Mouse (Mus musculus): ENCODE measurements around the gene Rcbtb1. TPM values are rescaled to one million over a fixed set of nuclear protein-coding genes. Genes with fewer than 3 reads are reported as not detected.

Gene Rcbtb1
- total RNA-seq (2021), result 10 to 100 TPM; 10.2 to 10.9 TPM
- polyA plus RNA-seq (2012; rRNA removed), result 5.5 and 12.8 TPM in 2 replicates
- long read RNA-seq, transcript Rcbtb1-202 (12 exons, 3,903 nt), result major isoform, 7 of 13 reads
- long read RNA-seq, partial matches to known transcripts, result 0 of 13 reads
- long read RNA-seq, other reads (novel, unspliced or antisense), result 6 of 13 reads

- Histone ChIP-seq H3K9ac (ENCODE audit: low read depth, low read length) (peak within 1 kb of the TSS; percentile 94), H3K27me3 (ENCODE audit: control insufficient read depth, insufficient read depth, low read length) (no peaks in the 10 kb centered on the region), H3K4me1 (ENCODE audit: control insufficient read depth, insufficient read depth, low read length) (peaks cover 1% of the 10 kb centered on the region), H3K27ac (peak within 1 kb of the TSS; percentile 96), H3K4me3 (peak within 1 kb of the TSS; percentile 100), H3K79me2 (replicated peaks; ENCODE audit: control insufficient read depth, insufficient read depth, low read length) (no peaks in the 10 kb centered on the region), H3K36me3 (ENCODE audit: control insufficient read depth, insufficient read depth, low read length) (peaks cover 4% of the 10 kb centered on the region)
- WGBS, result under 1% methylated on average over 96 of the region's 96 CpGs
- TF ChIP-seq EP300 (IDR thresholded peaks at IDR 0.05; ENCODE audit: insufficient read depth, low read depth, low read length) (0 out of 2 replicates have a peak, but pooled peaks have one; percentile 26), CTCF (IDR thresholded peaks at IDR 0.05) (peak; percentile 79), POLR2A (IDR thresholded peaks at IDR 0.05; ENCODE audit: insufficient read depth, low read depth, low read length) (peak; percentile 27; the same call in 1 of the 2 replicates)
- peak; percentile 95 to 97 for DNase-seq
- intact Hi-C loops (cut with DNase I), result loop anchor here (1.0 to 10.0 kb wide), 2 partner anchors 234 to 397 kb away; no protein-coding TSS in a partner anchor
These were observed at the start of gene Rcbtb1 for GRCm38 (mm10) chr14:59200711-59201603. TSS of gene Rcbtb1 (plus strand) at chr14:59201209.

DNA sequence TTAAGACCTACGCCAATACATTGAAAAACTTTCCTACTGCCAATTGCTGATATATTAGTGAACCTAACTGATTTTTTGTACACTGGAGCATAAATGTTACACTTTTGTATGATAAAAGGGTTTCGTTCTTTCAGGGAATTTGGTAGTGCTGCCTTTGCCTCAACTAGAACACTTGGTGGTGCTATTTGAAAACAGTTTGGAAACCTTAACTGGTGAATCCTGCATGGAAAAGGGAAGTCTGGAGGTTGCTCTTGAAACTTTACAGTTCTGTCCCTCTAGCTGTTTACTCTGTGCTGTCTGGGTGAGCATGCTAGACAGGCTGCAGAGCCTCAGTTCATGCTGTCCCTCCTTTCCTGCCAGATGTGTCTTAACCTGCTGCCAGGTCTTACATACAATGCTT lies 45.4 kb upstream of the Rcbtb1 start:
- TF ChIP-seq POLR2A (IDR thresholded peaks at IDR 0.05; ENCODE audit: insufficient read depth, low read depth, low read length) (no peak), CTCF (IDR thresholded peaks at IDR 0.05) (peak; percentile 61), EP300 (IDR thresholded peaks at IDR 0.05; ENCODE audit: insufficient read depth, low read depth, low read length) (no peak)
- Histone ChIP-seq H3K4me3 (no peak overlapping the region), H3K27ac (no peak overlapping the region), H3K27me3 (ENCODE audit: control insufficient read depth, insufficient read depth, low read length) (no peaks in the 10 kb centered on the region), H3K9ac (ENCODE audit: low read depth, low read length) (no peak overlapping the region), H3K36me3 (ENCODE audit: control insufficient read depth, insufficient read depth, low read length) (no peaks in the 10 kb centered on the region), H3K79me2 (replicated peaks; ENCODE audit: control insufficient read depth, insufficient read depth, low read length) (no peaks in the 10 kb centered on the region), H3K4me1 (ENCODE audit: control insufficient read depth, insufficient read depth, low read length) (no peaks in the 10 kb centered on the region)
- intact Hi-C loops (cut with DNase I), result loop anchor here (5.0 kb wide), 1 partner anchor 402 kb away; no protein-coding TSS in a partner anchor
- WGBS, result 63% methylated on average over 2 of the region's 2 CpGs
- DNase-seq, result no peak

DNA sequence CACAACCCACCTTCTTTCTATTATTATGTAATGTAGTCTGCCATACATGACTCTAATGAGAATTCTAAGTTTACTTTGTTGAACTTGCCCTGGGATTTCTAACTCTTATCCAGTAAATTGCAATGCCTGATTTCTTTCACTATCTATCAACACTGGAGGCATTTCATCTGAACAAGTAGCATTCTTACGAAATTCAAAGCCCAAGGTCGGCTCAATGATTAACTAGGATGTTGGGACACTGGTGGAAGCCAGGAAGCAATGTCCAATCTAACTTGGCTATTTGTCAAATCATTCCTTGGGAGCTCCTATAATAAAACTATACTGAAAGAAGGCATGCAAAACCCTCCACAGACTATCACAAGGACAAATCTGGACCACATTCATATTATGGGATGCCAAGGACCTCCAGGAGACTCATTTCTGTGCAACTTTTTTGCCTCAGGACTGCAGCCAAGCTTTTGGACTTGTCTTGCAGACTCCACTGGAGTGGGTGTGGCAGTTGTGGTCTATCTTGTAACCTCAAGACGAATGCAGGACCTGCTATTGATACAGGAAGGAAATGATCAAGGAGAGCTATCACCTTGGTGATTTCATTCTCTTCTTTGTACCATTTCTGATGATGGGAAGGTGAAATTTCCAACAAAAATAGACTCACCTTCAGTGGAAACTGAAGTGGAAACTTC lies 43.9 kb upstream of the Rcbtb1 start:
- no peak for DNase-seq
- 45% methylated on average over 3 of the region's 3 CpGs for WGBS
- intact Hi-C loops (cut with DNase I), result loop anchor here (5.0 kb wide), 1 partner anchor 400 kb away; no protein-coding TSS in a partner anchor

DNA sequence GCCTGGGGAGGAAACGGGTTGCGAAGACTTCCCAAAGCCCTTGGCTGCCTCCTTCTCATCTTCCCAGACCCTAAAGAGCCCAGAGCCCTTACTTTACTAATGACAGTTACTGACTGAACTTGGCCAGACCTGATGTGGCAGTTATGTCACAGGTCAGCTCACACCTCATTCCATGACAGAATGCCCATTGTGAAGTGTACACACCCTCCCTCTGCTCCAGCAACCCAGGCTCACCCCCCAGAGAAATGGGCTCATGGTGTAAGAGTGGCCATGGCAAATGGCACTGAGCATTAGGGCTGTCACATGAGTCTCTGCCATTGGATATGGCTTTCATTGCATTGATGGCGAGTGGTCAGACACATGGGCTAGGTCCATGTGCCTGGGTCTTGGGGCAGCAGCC lies 22.4 kb upstream of the Rcbtb1 start, which contains the start of gene Gm5142:
Gene Gm5142, minus strand, starts transcription at position 101 of the 400 bp plus-strand sequence.
- Histone ChIP-seq H3K36me3 (ENCODE audit: control insufficient read depth, insufficient read depth, low read length) (no peaks in the 10 kb centered on the region), H3K27me3 (ENCODE audit: control insufficient read depth, insufficient read depth, low read length) (no peaks in the 10 kb centered on the region), H3K27ac (no peak within 1 kb of the TSS), H3K79me2 (replicated peaks; ENCODE audit: control insufficient read depth, insufficient read depth, low read length) (no peaks in the 10 kb centered on the region), H3K4me3 (no peak within 1 kb of the TSS), H3K4me1 (ENCODE audit: control insufficient read depth, insufficient read depth, low read length) (no peaks in the 10 kb centered on the region), H3K9ac (ENCODE audit: low read depth, low read length) (no peak within 1 kb of the TSS)
- 88% methylated on average over 3 of the region's 3 CpGs for WGBS
- intact Hi-C loops (cut with DNase I), result no loop called here
- no peak for DNase-seq
- TF ChIP-seq POLR2A (IDR thresholded peaks at IDR 0.05; ENCODE audit: insufficient read depth, low read depth, low read length) (no peak), CTCF (IDR thresholded peaks at IDR 0.05) (no peak), EP300 (IDR thresholded peaks at IDR 0.05; ENCODE audit: insufficient read depth, low read depth, low read length) (no peak)

More for the DNA sequence above, 43.9 kb upstream of the Rcbtb1 start:
- Histone ChIP-seq H3K79me2 (replicated peaks; ENCODE audit: control insufficient read depth, insufficient read depth, low read length) (no peaks in the 10 kb centered on the region), H3K27me3 (ENCODE audit: control insufficient read depth, insufficient read depth, low read length) (no peaks in the 10 kb centered on the region), H3K27ac (no peak overlapping the region), H3K36me3 (ENCODE audit: control insufficient read depth, insufficient read depth, low read length) (no peaks in the 10 kb centered on the region), H3K9ac (ENCODE audit: low read depth, low read length) (no peak overlapping the region), H3K4me3 (no peak overlapping the region), H3K4me1 (ENCODE audit: control insufficient read depth, insufficient read depth, low read length) (no peaks in the 10 kb centered on the region)
- TF ChIP-seq POLR2A (IDR thresholded peaks at IDR 0.05; ENCODE audit: insufficient read depth, low read depth, low read length) (no peak), EP300 (IDR thresholded peaks at IDR 0.05; ENCODE audit: insufficient read depth, low read depth, low read length) (no peak), CTCF (IDR thresholded peaks at IDR 0.05) (no peak)

DNA sequence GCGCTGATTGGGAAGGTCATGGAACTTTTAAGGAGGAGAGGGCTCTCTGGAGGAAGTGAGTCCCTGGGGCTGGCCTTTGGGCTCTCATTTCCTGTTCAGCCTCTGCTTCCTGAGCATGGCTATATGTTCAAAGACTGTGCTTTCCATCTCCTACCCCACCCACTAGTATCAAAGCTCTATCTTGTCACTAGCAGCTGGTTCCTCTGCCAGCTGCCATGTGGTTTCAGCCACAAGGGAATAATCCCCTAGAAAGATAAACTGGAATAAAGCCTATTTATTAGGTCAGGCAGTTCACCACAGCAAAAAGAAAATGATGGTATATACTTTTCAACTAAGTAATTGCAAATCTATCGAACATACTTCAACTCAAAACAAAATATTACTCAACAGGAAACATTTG lies 18.3 kb upstream of the Rcbtb1 start:
- no peak for DNase-seq
- H3K4me1 ChIP-seq (ENCODE audit: control insufficient read depth, insufficient read depth, low read length), result no peaks in the 10 kb centered on the region
- TF ChIP-seq EP300 (IDR thresholded peaks at IDR 0.05; ENCODE audit: insufficient read depth, low read depth, low read length), result no peak
- no peak for TF ChIP-seq CTCF (IDR thresholded peaks at IDR 0.05)
- no peak for TF ChIP-seq POLR2A (IDR thresholded peaks at IDR 0.05; ENCODE audit: insufficient read depth, low read depth, low read length)
- H3K9ac ChIP-seq (ENCODE audit: low read depth, low read length), result no peak overlapping the region
- no peak overlapping the region for H3K27ac ChIP-seq
- H3K36me3 ChIP-seq (ENCODE audit: control insufficient read depth, insufficient read depth, low read length), result no peaks in the 10 kb centered on the region
- 52% methylated on average over 2 of the region's 2 CpGs for WGBS
- no peaks in the 10 kb centered on the region for H3K27me3 ChIP-seq (ENCODE audit: control insufficient read depth, insufficient read depth, low read length)
- intact Hi-C loops (cut with DNase I), result no loop called here
- H3K79me2 ChIP-seq (replicated peaks; ENCODE audit: control insufficient read depth, insufficient read depth, low read length), result no peaks in the 10 kb centered on the region
- no peak overlapping the region for H3K4me3 ChIP-seq

All from heart, adult 2 months (tissue).